Mouse (Mus musculus) hindbrain, embryonic 14.5 days (tissue): ENCODE data around the gene B4galnt3. TPM values are rescaled to one million over a fixed set of nuclear protein-coding genes. Genes with fewer than 3 reads are reported as not detected.

Experiments
- ATAC-seq: fragments of 200-750 bp; cut with Nextera tagmentation; 2 replicates; pipeline ENCODE4 v1.8.0; 2017; ENCODE audit warnings: moderate number of reproducible peaks, mild to moderate bottlenecking, moderate TSS enrichment, moderate library complexity; ENCODE audit not compliant: low FRiP score
- DNase-seq: peaks from one replicate; pipeline ENCODE4 v3.0.0-alpha.2; 2015; ENCODE audit warnings: low spot score
- H3K27ac ChIP-seq: fragments of 300-500 bp; sonication (generic); 2 replicates; pipeline ENCODE4 v1.5.1; 2014; ENCODE audit warnings: mild to moderate bottlenecking, moderate library complexity
- H3K27me3 ChIP-seq: fragments of 300-500 bp; sonication (generic); 2 replicates; pipeline ENCODE4 v1.6.1; 2014; ENCODE audit warnings: mild to moderate bottlenecking, low read length, mixed read lengths; ENCODE audit not compliant: control insufficient read depth, insufficient read depth
- H3K36me3 ChIP-seq: fragments of 300-500 bp; sonication (generic); replicated peaks from 2 replicates; pipeline ENCODE4 v1.6.1; 2014; ENCODE audit not compliant: control insufficient read depth, insufficient read depth
- H3K4me1 ChIP-seq: fragments of 300-500 bp; sonication (generic); replicated peaks from 2 replicates; pipeline ENCODE4 v1.6.1; 2014; ENCODE audit warnings: antibody characterized with exemption, low read length, mixed read lengths; ENCODE audit not compliant: control insufficient read depth, insufficient read depth
- H3K4me2 ChIP-seq: fragments of 300-500 bp; sonication (generic); replicated peaks from 2 replicates; pipeline ENCODE4 v1.6.1; 2014; ENCODE audit warnings: mild to moderate bottlenecking, moderate library complexity
- H3K4me3 ChIP-seq: fragments of 300-500 bp; sonication (generic); replicated peaks from 2 replicates; pipeline ENCODE4 v1.5.1; 2014; ENCODE audit warnings: mild to moderate bottlenecking, low read length
- H3K9ac ChIP-seq: fragments of 300-500 bp; sonication (generic); 2 replicates; pipeline ENCODE4 v1.6.1; 2014
- H3K9me3 ChIP-seq: fragments of 300-500 bp; sonication (generic); 2 replicates; pipeline ENCODE4 v1.6.1; 2016; ENCODE audit warnings: low read length; ENCODE audit not compliant: control insufficient read depth
- WGBS: fragments of 180-500 bp; shearing (Covaris S2); extraction: QIAGEN DNeasy Blood & Tissue Kit; methylation state at CpG from one replicate; pipeline ENCODE4 v1.1.7; 2014; 5-methylcytosine and 5-hydroxymethylcytosine counted together
- polyA plus RNA-seq: library from polyadenylated mRNA; unstranded; fragments of >200 nt; fragmentation: Nextera tagmentation; extraction: Ambion mirVana; gene quantifications from 2 replicates; pipeline ENCODE4 v1.2.1, GENCODE M21; 2014

B4galnt3 gene
- 0.09 TPM in 2 replicates for polyA plus RNA-seq

GRCm38 (mm10) chr6:120294056-120294784 lies at the start of gene B4galnt3, which contains the start of gene D330020A13Rik:
B4galnt3 (minus strand) TSS chr6:120294559.
D330020A13Rik (plus strand) TSS chr6:120294364.
- H3K9me3 ChIP-seq = no peaks in the 10 kb centered on the region
- H3K9ac ChIP-seq = peak within 1 kb of the TSS; percentile 53
- DNase-seq (peak; percentile 32), ATAC-seq (peak; percentile 77)
- no peaks in the 10 kb centered on the region for H3K36me3 ChIP-seq
- peaks cover 4% of the 10 kb centered on the region; the same call in 1 of the 2 replicates for H3K4me1 ChIP-seq
- H3K27me3 ChIP-seq = peaks cover 33% of the 10 kb centered on the region
- under 1% methylated on average over 65 of the region's 79 CpGs for WGBS
- no peak within 1 kb of the TSS for H3K27ac ChIP-seq
- peak within 1 kb of the TSS; percentile 57 for H3K4me3 ChIP-seq
- H3K4me2 ChIP-seq = peak within 1 kb of the TSS; percentile 99

DNA sequence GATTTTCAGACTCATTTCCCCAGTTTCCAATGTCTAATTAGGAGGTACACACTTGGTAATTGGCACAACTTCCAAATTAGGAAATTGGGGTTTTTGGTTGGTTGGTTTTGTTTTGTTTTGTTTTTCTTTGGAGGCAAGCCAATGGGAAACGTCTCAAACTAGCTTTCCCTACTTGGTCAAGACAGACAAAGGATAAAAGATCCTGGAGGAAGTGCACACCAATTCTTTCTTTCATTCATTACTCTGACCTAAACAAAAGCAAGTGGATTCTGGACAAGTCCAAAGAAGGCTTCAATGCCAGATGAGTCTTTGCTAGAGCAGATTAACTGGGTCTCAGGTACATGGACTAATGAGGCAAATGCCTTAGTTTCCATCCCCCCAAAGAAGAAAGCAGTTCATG lies 49.6 kb upstream of the B4galnt3 start:
- Histone ChIP-seq H3K36me3 (peaks cover 55% of the 10 kb centered on the region), H3K9me3 (no peaks in the 10 kb centered on the region), H3K27ac (no peak overlapping the region), H3K4me2 (no peak overlapping the region), H3K27me3 (no peaks in the 10 kb centered on the region), H3K4me3 (no peak overlapping the region), H3K9ac (no peak overlapping the region), H3K4me1 (no peaks in the 10 kb centered on the region)
- 56% methylated on average over 1 of the region's 1 CpGs for WGBS
- DNase-seq = no peak
- ATAC-seq = no peak

GRCm38 (mm10) chr6:120332351-120332750 lies 38.0 kb upstream of the B4galnt3 start:
- no peaks in the 10 kb centered on the region for H3K9me3 ChIP-seq
- no peak overlapping the region for H3K4me2 ChIP-seq
- H3K27ac ChIP-seq = no peak overlapping the region
- no peak overlapping the region for H3K9ac ChIP-seq
- H3K27me3 ChIP-seq = no peaks in the 10 kb centered on the region
- ATAC-seq (no peak), DNase-seq (no peak)
- H3K36me3 ChIP-seq = peaks cover 61% of the 10 kb centered on the region
- no peaks in the 10 kb centered on the region for H3K4me1 ChIP-seq
- 74% methylated on average over 2 of the region's 2 CpGs for WGBS
- no peak overlapping the region for H3K4me3 ChIP-seq

DNA sequence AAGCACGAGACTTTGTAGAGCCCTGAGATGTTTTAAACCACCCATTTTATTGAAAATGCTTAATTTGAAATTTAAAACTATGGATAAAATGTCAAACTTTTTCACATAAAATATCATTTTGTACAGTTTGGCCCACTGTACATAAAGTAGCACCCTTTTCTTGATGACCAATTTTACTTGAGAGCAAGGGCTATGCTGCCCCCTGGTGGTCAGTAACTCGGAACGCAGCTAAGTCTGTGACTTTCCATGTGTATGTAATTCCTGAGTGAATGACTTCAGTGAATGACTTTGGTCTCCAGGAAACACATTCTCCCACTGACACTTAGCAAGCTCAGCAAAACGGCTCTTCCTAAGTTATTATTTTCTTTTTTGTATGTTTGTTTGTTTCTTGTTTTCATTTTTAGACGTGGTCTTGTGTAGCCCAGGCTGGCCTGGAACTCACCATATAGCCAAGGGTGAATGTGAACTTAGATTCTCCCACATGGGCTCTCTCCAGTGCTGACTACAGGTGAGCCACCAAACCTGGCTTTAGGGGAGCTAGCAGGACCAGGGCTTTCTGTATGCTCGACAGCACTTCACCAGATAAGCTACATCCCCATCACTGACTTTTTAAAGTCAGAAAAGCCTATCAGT lies 30.1 kb upstream of the B4galnt3 start:
- H3K36me3 ChIP-seq = peaks cover 19% of the 10 kb centered on the region
- H3K4me2 ChIP-seq = no peak overlapping the region
- 33% methylated on average over 6 of the region's 6 CpGs for WGBS
- H3K4me1 ChIP-seq = no peaks in the 10 kb centered on the region
- H3K4me3 ChIP-seq = no peak overlapping the region
- H3K27ac ChIP-seq = no peak overlapping the region
- no peaks in the 10 kb centered on the region for H3K9me3 ChIP-seq
- DNase-seq (peak; percentile 85), ATAC-seq (no peak; the same call in 1 of the 2 replicates)
- no peak overlapping the region for H3K9ac ChIP-seq
- H3K27me3 ChIP-seq = no peaks in the 10 kb centered on the region

GRCm38 (mm10) chr6:120320369-120320768 lies 26.0 kb upstream of the B4galnt3 start:
- Histone ChIP-seq H3K9ac (no peak overlapping the region), H3K9me3 (no peaks in the 10 kb centered on the region), H3K36me3 (peaks cover 5% of the 10 kb centered on the region; the same call in 1 of the 2 replicates), H3K27me3 (no peaks in the 10 kb centered on the region), H3K27ac (no peak overlapping the region), H3K4me2 (no peak overlapping the region), H3K4me3 (no peak overlapping the region), H3K4me1 (no peaks in the 10 kb centered on the region)
- 59% methylated on average over 2 of the region's 2 CpGs for WGBS
- DNase-seq (no peak), ATAC-seq (no peak)

GRCm38 (mm10) chr6:120319129-120319528 lies 24.8 kb upstream of the B4galnt3 start:
- H3K9me3 ChIP-seq = no peaks in the 10 kb centered on the region
- 91% methylated on average over 9 of the region's 9 CpGs for WGBS
- no peak for ATAC-seq
- no peak overlapping the region for H3K27ac ChIP-seq
- H3K27me3 ChIP-seq = no peaks in the 10 kb centered on the region
- no peak overlapping the region for H3K4me3 ChIP-seq
- no peak for DNase-seq
- H3K36me3 ChIP-seq = no peaks in the 10 kb centered on the region
- H3K9ac ChIP-seq = no peak overlapping the region
- no peaks in the 10 kb centered on the region for H3K4me1 ChIP-seq
- no peak overlapping the region for H3K4me2 ChIP-seq

GRCm38 (mm10) chr6:120318303-120318940 lies 24.1 kb upstream of the B4galnt3 start:
- Histone ChIP-seq H3K9me3 (no peaks in the 10 kb centered on the region), H3K4me3 (no peak overlapping the region), H3K27me3 (no peaks in the 10 kb centered on the region), H3K9ac (no peak overlapping the region), H3K27ac (no peak overlapping the region), H3K36me3 (no peaks in the 10 kb centered on the region), H3K4me2 (no peak overlapping the region), H3K4me1 (no peaks in the 10 kb centered on the region)
- DNase-seq (no peak), ATAC-seq (no peak)
- 71% methylated on average over 11 of the region's 11 CpGs for WGBS

DNA sequence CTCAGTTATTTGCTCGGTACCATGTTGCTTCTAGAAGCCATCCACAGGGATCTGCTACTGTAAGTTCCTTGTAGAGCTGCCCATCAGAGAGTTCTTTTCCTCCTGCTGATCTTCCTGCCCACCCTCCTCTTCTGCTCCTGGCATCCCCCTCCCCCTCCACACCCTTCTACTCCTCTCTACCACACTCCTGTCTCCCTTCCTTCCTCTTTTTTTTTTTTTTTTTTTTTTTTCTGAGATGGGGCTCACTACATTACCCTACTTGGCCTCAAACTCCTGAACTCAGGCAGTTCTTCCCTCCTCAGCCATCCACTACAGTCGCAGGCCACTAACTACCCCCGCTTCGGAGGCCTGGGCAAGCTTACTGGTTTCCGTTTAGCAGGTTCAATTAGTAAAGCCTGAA lies 18.1 kb upstream of the B4galnt3 start:
- no peak for ATAC-seq
- no peak overlapping the region for H3K4me2 ChIP-seq
- 85% methylated on average over 5 of the region's 5 CpGs for WGBS
- H3K9ac ChIP-seq = no peak overlapping the region
- no peak for DNase-seq
- no peak overlapping the region for H3K4me3 ChIP-seq
- H3K36me3 ChIP-seq = no peaks in the 10 kb centered on the region
- H3K27me3 ChIP-seq = no peaks in the 10 kb centered on the region
- H3K4me1 ChIP-seq = no peaks in the 10 kb centered on the region
- no peak overlapping the region for H3K27ac ChIP-seq
- no peaks in the 10 kb centered on the region for H3K9me3 ChIP-seq

DNA sequence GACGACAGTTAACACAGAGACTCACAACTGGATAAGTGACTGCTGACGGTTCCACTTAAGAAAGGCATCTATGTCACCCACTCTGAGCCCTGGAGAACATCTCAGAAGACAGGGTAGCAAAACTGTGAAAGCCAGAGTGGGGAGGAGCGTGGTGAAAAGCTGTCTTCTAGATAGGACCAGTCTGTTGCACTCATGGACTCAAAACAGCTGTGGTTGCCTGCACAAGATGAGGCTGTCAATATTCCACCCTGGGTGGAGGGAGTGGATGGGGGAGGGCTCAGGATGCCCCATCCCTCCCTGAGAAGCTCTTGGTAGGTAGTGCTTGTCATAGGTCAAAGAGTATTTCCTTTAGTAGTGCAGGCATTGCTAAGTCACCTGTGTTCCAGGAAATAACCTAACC lies 15.4 kb upstream of the B4galnt3 start:
- H3K4me1 ChIP-seq = no peaks in the 10 kb centered on the region
- ATAC-seq = no peak
- 53% methylated on average over 3 of the region's 3 CpGs for WGBS

More for the DNA sequence above, 15.4 kb upstream of the B4galnt3 start:
- no peak overlapping the region for H3K4me2 ChIP-seq
- DNase-seq = no peak
- no peak overlapping the region for H3K9ac ChIP-seq
- H3K9me3 ChIP-seq = no peaks in the 10 kb centered on the region
- no peak overlapping the region for H3K4me3 ChIP-seq
- H3K27ac ChIP-seq = no peak overlapping the region
- no peaks in the 10 kb centered on the region for H3K27me3 ChIP-seq
- H3K36me3 ChIP-seq = no peaks in the 10 kb centered on the region
